Mouse (Mus musculus) ES-Bruce4 (cell line): Measurements from ENCODE around the gene Slc37a1.

Source experiments
- CTCF ChIP-seq: IDR thresholded peaks from one replicate; pipeline ENCODE4 v1.8.1; 2011; ENCODE audit warnings: low read depth, low read length
- POLR2A ChIP-seq: IDR thresholded peaks from one replicate; pipeline ENCODE4 v1.8.1; 2011; ENCODE audit warnings: low read length; ENCODE audit not compliant: insufficient read depth

DNA sequence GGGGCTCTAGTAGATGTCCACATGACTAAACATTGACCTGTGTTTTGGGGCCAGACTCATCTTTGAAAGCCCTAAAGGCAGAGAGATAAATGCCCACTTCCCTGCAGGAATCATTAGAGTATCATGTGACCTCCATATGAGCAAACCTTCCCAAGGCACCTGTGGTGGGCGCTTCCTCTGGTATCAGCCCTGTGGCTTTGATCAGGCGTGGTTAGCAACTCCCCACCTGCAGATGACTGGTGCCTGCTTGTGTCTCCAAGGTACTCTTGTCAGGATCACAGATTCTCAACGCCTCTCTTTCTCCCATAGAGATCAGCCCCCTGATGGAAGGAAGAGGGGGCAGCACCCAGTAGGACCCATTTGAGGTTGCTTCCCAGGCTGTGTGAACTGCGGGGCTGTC, 13.4 kb downstream of the Slc37a1 start:
- TF ChIP-seq POLR2A (no peak), CTCF (no peak)
